Mouse (Mus musculus): ENCODE results near the gene A1bg. TPM values are rescaled to one million over a fixed set of nuclear protein-coding genes. Genes with fewer than 3 reads are reported as not detected.

A1bg gene
- polyA plus RNA-seq, 1 experiment from 2014 or later: 0.09 TPM

GRCm38 (mm10) chr15:60888724-60889123, 34.1 kb downstream of the A1bg start:
- Histone ChIP-seq H3K36me3 (ENCODE audit: control insufficient read depth, insufficient read depth, low read length) (no peaks in the 10 kb centered on the region), H3K9me3 (ENCODE audit: control insufficient read depth, low read length) (no peaks in the 10 kb centered on the region), H3K27ac (ENCODE audit: low read depth, low read length) (no peak overlapping the region), H3K4me2 (replicated peaks; ENCODE audit: low read depth, low read length) (no peak overlapping the region), H3K9ac (ENCODE audit: low read depth, low read length) (no peak overlapping the region), H3K4me1 (replicated peaks; ENCODE audit: control insufficient read depth, insufficient read depth, low read length) (no peaks in the 10 kb centered on the region; the same call in 1 of the 2 replicates), H3K27me3 (ENCODE audit: control insufficient read depth, insufficient read depth, low read length) (no peaks in the 10 kb centered on the region), H3K4me3 (ENCODE audit: low read depth, low read length) (no peak overlapping the region)
- DNase-seq (ENCODE audit: low spot score) (no peak), ATAC-seq (ENCODE audit: low FRiP score) (no peak)
- 88% methylated on average over 2 of the region's 2 CpGs for WGBS

- H3K9ac ChIP-seq (ENCODE audit: low read depth, low read length): no peak overlapping the region
These were observed 47.1 kb downstream of the A1bg start for GRCm38 (mm10) chr15:60875721-60876120.

GRCm38 (mm10) chr15:60862417-60862816, 60.4 kb downstream of the A1bg start:
- no peak overlapping the region for H3K9ac ChIP-seq (ENCODE audit: low read depth, low read length)
- no peaks in the 10 kb centered on the region for H3K36me3 ChIP-seq (ENCODE audit: control insufficient read depth, insufficient read depth, low read length)
- no peak overlapping the region for H3K27ac ChIP-seq (ENCODE audit: low read depth, low read length)
- no peaks in the 10 kb centered on the region for H3K4me1 ChIP-seq (replicated peaks; ENCODE audit: control insufficient read depth, insufficient read depth, low read length)
- H3K4me2 ChIP-seq (replicated peaks; ENCODE audit: low read depth, low read length): no peak overlapping the region
- DNase-seq (ENCODE audit: low spot score): no peak
- H3K27me3 ChIP-seq (ENCODE audit: control insufficient read depth, insufficient read depth, low read length): no peaks in the 10 kb centered on the region
- 84% methylated on average over 3 of the region's 3 CpGs for WGBS
- H3K4me3 ChIP-seq (ENCODE audit: low read depth, low read length): no peak overlapping the region
- no peaks in the 10 kb centered on the region for H3K9me3 ChIP-seq (ENCODE audit: control insufficient read depth, low read length)
- no peak for ATAC-seq (ENCODE audit: low FRiP score)

More at GRCm38 (mm10) chr15:60875721-60876120, 47.1 kb downstream of the A1bg start:
- Histone ChIP-seq H3K27me3 (ENCODE audit: control insufficient read depth, insufficient read depth, low read length) (no peaks in the 10 kb centered on the region), H3K4me3 (ENCODE audit: low read depth, low read length) (no peak overlapping the region), H3K36me3 (ENCODE audit: control insufficient read depth, insufficient read depth, low read length) (no peaks in the 10 kb centered on the region), H3K4me1 (replicated peaks; ENCODE audit: control insufficient read depth, insufficient read depth, low read length) (no peaks in the 10 kb centered on the region), H3K27ac (ENCODE audit: low read depth, low read length) (no peak overlapping the region), H3K4me2 (replicated peaks; ENCODE audit: low read depth, low read length) (no peak overlapping the region), H3K9me3 (ENCODE audit: control insufficient read depth, low read length) (no peaks in the 10 kb centered on the region)
- no peak for DNase-seq (ENCODE audit: low spot score)
- WGBS: 93% methylated on average over 6 of the region's 6 CpGs
- ATAC-seq (ENCODE audit: low FRiP score): no peak

GRCm38 (mm10) chr15:60855112-60855511, 67.7 kb downstream of the A1bg start:
- no peak overlapping the region for H3K4me3 ChIP-seq (ENCODE audit: low read depth, low read length)
- 84% methylated on average over 1 of the region's 1 CpGs for WGBS
- no peaks in the 10 kb centered on the region for H3K9me3 ChIP-seq (ENCODE audit: control insufficient read depth, low read length)
- no peaks in the 10 kb centered on the region for H3K27me3 ChIP-seq (ENCODE audit: control insufficient read depth, insufficient read depth, low read length)
- DNase-seq (ENCODE audit: low spot score) (no peak), ATAC-seq (ENCODE audit: low FRiP score) (no peak)
- no peak overlapping the region for H3K4me2 ChIP-seq (replicated peaks; ENCODE audit: low read depth, low read length)
- no peaks in the 10 kb centered on the region for H3K4me1 ChIP-seq (replicated peaks; ENCODE audit: control insufficient read depth, insufficient read depth, low read length)
- H3K27ac ChIP-seq (ENCODE audit: low read depth, low read length): no peak overlapping the region
- H3K9ac ChIP-seq (ENCODE audit: low read depth, low read length): no peak overlapping the region
- no peaks in the 10 kb centered on the region for H3K36me3 ChIP-seq (ENCODE audit: control insufficient read depth, insufficient read depth, low read length)

- H3K27me3 ChIP-seq (ENCODE audit: control insufficient read depth, insufficient read depth, low read length): no peaks in the 10 kb centered on the region
- DNase-seq (ENCODE audit: low spot score) (no peak), ATAC-seq (ENCODE audit: low FRiP score) (no peak)
- WGBS: 87% methylated on average over 4 of the region's 4 CpGs
- no peak overlapping the region for H3K4me3 ChIP-seq (ENCODE audit: low read depth, low read length)
- H3K27ac ChIP-seq (ENCODE audit: low read depth, low read length): no peak overlapping the region
- no peaks in the 10 kb centered on the region for H3K36me3 ChIP-seq (ENCODE audit: control insufficient read depth, insufficient read depth, low read length)
- H3K9me3 ChIP-seq (ENCODE audit: control insufficient read depth, low read length): no peaks in the 10 kb centered on the region
- no peak overlapping the region for H3K4me2 ChIP-seq (replicated peaks; ENCODE audit: low read depth, low read length)
- H3K9ac ChIP-seq (ENCODE audit: low read depth, low read length): no peak overlapping the region
- no peaks in the 10 kb centered on the region for H3K4me1 ChIP-seq (replicated peaks; ENCODE audit: control insufficient read depth, insufficient read depth, low read length)
These were observed 68.7 kb downstream of the A1bg start for GRCm38 (mm10) chr15:60854151-60854550.

GRCm38 (mm10) chr15:60853231-60853999, 69.4 kb downstream of the A1bg start, which contains the start of gene Fam84b:
Gene Fam84b (minus strand): TSS chr15:60853778.
- DNase-seq (ENCODE audit: low spot score) (peak; percentile 26), ATAC-seq (ENCODE audit: low FRiP score) (no peak)
- Histone ChIP-seq H3K4me2 (replicated peaks; ENCODE audit: low read depth, low read length) (no peak within 1 kb of the TSS), H3K9me3 (ENCODE audit: control insufficient read depth, low read length) (no peaks in the 10 kb centered on the region), H3K4me3 (ENCODE audit: low read depth, low read length) (no peak within 1 kb of the TSS), H3K27ac (ENCODE audit: low read depth, low read length) (no peak within 1 kb of the TSS), H3K36me3 (ENCODE audit: control insufficient read depth, insufficient read depth, low read length) (no peaks in the 10 kb centered on the region), H3K9ac (ENCODE audit: low read depth, low read length) (no peak within 1 kb of the TSS), H3K4me1 (replicated peaks; ENCODE audit: control insufficient read depth, insufficient read depth, low read length) (no peaks in the 10 kb centered on the region), H3K27me3 (ENCODE audit: control insufficient read depth, insufficient read depth, low read length) (no peaks in the 10 kb centered on the region)
- WGBS: 40% methylated on average over 17 of the region's 17 CpGs

- H3K9me3 ChIP-seq (ENCODE audit: control insufficient read depth, low read length): no peaks in the 10 kb centered on the region
- no peak overlapping the region for H3K27ac ChIP-seq (ENCODE audit: low read depth, low read length)
- no peak for ATAC-seq (ENCODE audit: low FRiP score)
- no peak overlapping the region for H3K9ac ChIP-seq (ENCODE audit: low read depth, low read length)
- H3K4me1 ChIP-seq (replicated peaks; ENCODE audit: control insufficient read depth, insufficient read depth, low read length): 0 out of 2 replicates have a peak, but pooled peaks cover 2% of the 10 kb centered on the region
- no peak overlapping the region for H3K4me3 ChIP-seq (ENCODE audit: low read depth, low read length)
- no peak overlapping the region for H3K4me2 ChIP-seq (replicated peaks; ENCODE audit: low read depth, low read length)
- whole genome bisulfite sequencing: 74% methylated on average over 3 of the region's 3 CpGs
- H3K36me3 ChIP-seq (ENCODE audit: control insufficient read depth, insufficient read depth, low read length): no peaks in the 10 kb centered on the region
- no peaks in the 10 kb centered on the region for H3K27me3 ChIP-seq (ENCODE audit: control insufficient read depth, insufficient read depth, low read length)
- no peak for DNase-seq (ENCODE audit: low spot score)
These were observed 74.2 kb downstream of the A1bg start for GRCm38 (mm10) chr15:60848630-60849029.
